Mouse (Mus musculus) megakaryocyte, adult 5-6 weeks (primary cell): ENCODE results near the gene Ubald2. TPM values are rescaled to one million over a fixed set of nuclear protein-coding genes. Genes with fewer than 3 reads are reported as not detected.
"Not testable (repeated sequence)": the region's sequence is repeated elsewhere in the genome, so short reads cannot be mapped to it uniquely, and the experiment has no call there.

Source experiments
- ATAC-seq: 2 replicates; pipeline ENCODE4 v1.8.0; 2016; ENCODE audit warnings: mild to moderate bottlenecking, inconsistent platforms; ENCODE audit not compliant: poor library complexity, severe bottlenecking
- total RNA-seq, 2 experiments: library from RNA; stranded (forward) in 1 of 2; stranded (reverse) in 1 of 2; fragments of 153-499, 151-499 nt in 1 of 2; fragments of 221-1000, 200-1000 nt in 1 of 2; gene quantifications; 2 replicates each; pipeline versions ENCODE4 v1.2.3 to v1.2.4; 2015 to 2017

The Ubald2 gene
- total RNA-seq, 2 experiments from 2014 or later = 64.0 to 112 TPM

- no peak for ATAC-seq
These were observed 22.3 kb downstream of the Ubald2 start for GRCm38 (mm10) chr11:116456234-116456633.

DNA sequence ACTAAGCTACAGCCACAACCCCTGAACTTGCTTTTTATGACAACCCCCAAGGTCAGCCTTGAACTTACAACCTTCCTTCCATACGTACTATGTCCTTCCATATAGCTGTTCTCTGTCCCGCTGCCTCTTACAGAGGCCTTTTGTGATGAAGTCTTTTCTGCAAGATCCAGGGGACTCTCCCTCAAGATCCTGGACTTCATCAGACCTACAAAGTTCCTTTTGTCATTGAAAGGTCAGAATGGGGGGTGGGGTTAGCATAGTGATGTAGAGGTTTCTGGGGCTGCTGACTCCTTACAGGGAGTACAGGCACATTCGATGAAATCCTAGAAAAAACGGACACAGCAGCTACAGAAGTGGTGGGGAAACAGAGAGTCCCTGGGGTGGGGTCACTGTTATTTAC lies 25.9 kb downstream of the Ubald2 start:
- no peak for ATAC-seq

- no peak for ATAC-seq
These were observed 29.4 kb downstream of the Ubald2 start for GRCm38 (mm10) chr11:116463338-116463737.

DNA sequence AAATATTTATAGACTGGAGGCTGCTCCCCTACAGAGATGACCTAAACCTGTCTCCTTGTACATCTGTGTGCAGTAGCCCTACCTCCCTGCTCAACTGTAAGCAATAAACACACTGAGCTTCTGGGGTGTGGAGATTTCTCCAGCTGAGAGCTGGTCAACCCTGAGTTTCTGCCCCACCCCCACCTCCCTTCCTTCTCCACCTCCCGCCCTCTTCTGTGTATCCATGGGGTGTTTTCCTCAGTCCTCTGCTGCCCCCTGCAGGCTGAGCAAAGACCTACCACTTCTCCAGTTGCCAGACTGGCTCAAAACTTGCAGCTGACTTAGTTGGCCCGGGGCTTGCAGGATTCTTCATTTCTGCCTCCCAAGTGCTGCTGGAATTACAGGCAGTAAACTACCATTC lies 29.9 kb downstream of the Ubald2 start:
- ATAC-seq = peak; percentile 97

DNA sequence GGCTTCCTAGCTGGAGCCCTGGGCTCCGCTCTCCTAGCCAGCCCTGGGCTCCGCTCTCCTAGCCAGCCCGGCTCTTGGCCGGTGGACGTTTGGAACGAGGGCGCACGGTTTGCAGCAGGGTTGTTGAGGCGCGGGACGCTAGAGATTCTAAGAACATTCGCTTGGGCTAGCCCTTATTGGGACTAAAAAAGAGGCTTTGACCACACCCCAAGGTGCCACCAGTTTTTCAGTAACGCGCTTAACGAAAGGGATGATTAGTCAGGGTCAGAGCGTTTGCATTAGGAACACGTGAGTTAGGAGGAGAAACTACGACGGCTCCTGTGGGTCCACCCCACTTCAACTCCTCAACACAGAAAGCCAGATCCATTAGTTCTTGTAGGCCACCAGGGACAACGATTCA lies 32.2 kb downstream of the Ubald2 start, which contains the start of gene Qrich2:
Qrich2 (minus strand) TSS at position 101 of the 400 bp plus-strand sequence.
- no peak for ATAC-seq

- not testable (repeated sequence) for ATAC-seq
These were observed 34.4 kb downstream of the Ubald2 start for GRCm38 (mm10) chr11:116468338-116468737.

- ATAC-seq = no peak
These were observed 36.4 kb downstream of the Ubald2 start for GRCm38 (mm10) chr11:116470249-116470648.

DNA sequence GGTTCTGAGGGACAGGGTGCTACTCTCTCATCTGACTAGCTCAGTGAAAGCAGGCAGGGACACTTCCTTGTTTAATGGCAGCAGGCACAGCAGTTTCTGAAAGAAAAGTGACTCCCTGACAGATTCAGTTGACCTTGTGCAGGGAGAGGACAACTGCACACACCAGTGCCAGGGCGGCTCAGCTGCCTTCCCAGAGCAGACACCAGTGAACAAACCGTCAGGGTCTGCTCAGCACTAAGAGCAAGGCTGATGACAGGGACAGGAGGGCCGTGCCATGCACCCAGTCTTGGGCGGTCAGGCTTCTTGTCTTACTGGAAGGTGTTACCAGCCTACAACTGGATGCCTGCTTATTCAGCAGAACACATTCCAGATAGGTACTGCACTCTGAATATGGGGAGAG lies 37.0 kb downstream of the Ubald2 start:
- no peak for ATAC-seq

DNA sequence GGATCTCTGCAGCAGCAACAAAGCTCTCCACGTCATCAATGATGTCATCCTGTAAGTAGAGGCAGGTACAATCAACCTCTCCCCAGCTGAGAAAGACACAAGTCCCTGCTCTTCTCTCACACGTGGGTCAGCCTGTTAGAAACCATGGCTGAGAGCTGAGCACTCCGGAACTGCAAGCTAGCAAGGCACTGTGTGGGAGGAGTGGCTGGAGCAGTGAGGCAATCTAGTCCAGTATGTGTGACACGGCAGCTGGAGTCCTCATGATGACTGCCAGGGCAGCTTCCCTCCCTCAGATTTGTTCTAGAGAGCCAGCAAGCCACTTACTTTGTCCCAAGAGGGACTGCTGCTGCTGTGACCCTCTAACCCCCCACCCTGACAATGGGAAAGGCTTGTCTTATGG lies 38.4 kb downstream of the Ubald2 start:
- no peak for ATAC-seq

DNA sequence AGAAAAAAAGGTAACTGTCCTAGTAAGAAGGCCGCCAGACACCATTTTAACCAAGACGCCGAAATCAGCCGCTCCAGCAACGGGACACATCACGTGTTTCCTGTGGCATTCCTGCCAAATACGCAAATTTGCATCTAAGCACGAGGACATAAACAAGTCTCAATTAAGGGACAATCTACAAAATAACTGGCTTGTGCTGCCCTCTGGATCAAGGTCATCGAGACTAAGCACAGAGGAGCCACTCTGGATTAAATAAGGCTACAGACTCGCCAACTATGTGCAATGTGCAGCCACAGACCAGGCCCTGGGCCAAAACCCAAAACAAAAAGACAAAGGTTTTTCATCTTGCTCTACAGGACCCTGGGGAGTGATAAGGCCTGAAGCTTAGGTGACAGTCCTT lies 42.1 kb downstream of the Ubald2 start:
- no peak for ATAC-seq

- ATAC-seq = no peak
These were observed 42.8 kb downstream of the Ubald2 start for GRCm38 (mm10) chr11:116476696-116477095.

- ATAC-seq = no peak
These were observed 43.4 kb downstream of the Ubald2 start for GRCm38 (mm10) chr11:116477160-116477759.

DNA sequence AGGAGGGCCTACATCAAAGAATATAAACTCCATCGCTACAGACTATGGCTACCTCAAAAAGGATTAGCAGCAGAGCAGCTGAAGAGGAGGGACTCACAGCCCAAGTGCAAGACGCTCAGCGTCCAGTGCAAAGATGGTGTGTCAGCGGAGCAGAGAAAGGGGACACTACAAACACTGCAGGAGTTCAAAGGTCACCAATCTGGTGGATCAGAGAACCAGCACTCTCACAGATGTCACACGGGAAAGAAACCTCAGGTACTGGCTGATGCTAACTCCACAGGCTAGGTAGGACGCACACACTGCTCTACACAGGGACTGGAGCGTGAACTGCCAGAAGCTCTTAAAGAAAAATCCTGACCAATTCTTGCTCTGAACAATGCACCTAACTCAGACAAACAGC lies 45.1 kb downstream of the Ubald2 start:
- no peak for ATAC-seq

DNA sequence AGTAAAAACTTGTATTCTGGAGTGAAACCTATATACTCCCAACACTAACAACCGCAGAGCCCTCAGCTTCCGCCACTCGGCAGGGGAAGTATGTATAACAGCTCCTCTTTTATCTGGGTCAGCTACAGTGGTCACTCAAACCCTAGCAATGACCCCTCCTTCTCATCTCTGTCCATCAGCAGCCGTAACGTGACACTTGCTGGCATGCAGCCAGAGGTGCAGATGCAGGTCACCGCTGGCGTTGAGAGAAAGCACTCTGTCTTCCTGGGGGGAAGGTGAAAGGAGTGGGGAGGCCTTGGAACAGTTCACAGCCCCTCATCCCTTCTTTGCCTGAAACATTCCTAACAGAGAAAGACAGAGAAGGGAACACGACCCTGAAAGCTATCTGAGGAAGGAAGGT lies 45.9 kb downstream of the Ubald2 start:
- no peak for ATAC-seq

- ATAC-seq = no peak
These were observed 47.1 kb downstream of the Ubald2 start for GRCm38 (mm10) chr11:116480975-116481374.

DNA sequence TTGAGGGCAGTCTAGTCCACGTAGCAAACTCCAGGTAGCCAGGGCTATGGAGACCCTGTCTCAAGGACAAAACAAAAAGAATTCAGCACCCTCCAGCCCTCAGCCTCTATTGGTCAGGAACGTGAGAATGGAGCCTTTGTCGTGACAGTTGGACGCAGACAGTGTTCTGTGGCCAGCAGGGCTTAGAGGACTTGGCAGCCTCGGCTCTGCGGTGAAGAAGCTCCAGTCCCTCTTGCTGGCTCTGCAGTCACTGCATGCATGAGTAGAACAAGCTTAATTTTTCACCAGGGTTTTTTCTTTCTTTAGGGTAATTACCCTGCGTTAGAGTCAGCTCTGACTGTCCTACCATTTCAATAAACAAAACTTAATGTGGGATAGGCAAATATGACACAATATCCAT lies 47.9 kb downstream of the Ubald2 start:
- no peak for ATAC-seq

GRCm38 (mm10) chr11:116484261-116484660 lies 50.4 kb downstream of the Ubald2 start:
- no peak for ATAC-seq

- no peak for ATAC-seq
These were observed 54.3 kb downstream of the Ubald2 start for GRCm38 (mm10) chr11:116488207-116488606.

Other genes with a start within 250 kb of the Ubald2 start
- 58.5 and 63.9 TPM in 2 replicates for gene Ten1, start 235.2 kb upstream of the Ubald2 start, total RNA-seq (2015)
- 21.4 and 27.2 TPM in 2 replicates for gene Ten1, start 235.2 kb upstream of the Ubald2 start, total RNA-seq (2017)
- 15.1 and 18.3 TPM in 2 replicates for gene Acox1, start 235.0 kb upstream of the Ubald2 start, total RNA-seq (2015)
- gene Acox1, start 235.0 kb upstream of the Ubald2 start, total RNA-seq (2017) = 18.6 and 19.7 TPM in 2 replicates
- 0.11 TPM in 1 of 2 replicates, not detected in the other for gene Evpl, start 196.0 kb upstream of the Ubald2 start, total RNA-seq (2015)
- gene Evpl, start 196.0 kb upstream of the Ubald2 start, total RNA-seq (2017) = 0.24 and 0.37 TPM in 2 replicates
- 17.4 and 21.0 TPM in 2 replicates for gene Srp68, start 159.9 kb upstream of the Ubald2 start, total RNA-seq (2015)
- 17.8 and 19.3 TPM in 2 replicates for gene Srp68, start 159.9 kb upstream of the Ubald2 start, total RNA-seq (2017)
- not detected in 2 replicates for gene Galr2, start 153.2 kb upstream of the Ubald2 start, total RNA-seq (2015)
- 0.07 TPM in 1 of 2 replicates, not detected in the other for gene Galr2, start 153.2 kb upstream of the Ubald2 start, total RNA-seq (2017)
- 29.2 and 34.8 TPM in 2 replicates for gene Exoc7, start 126.9 kb upstream of the Ubald2 start, total RNA-seq (2015)
- gene Exoc7, start 126.9 kb upstream of the Ubald2 start, total RNA-seq (2017) = 20.3 and 27.3 TPM in 2 replicates
- not detected in 2 replicates for gene Foxj1, start 98.7 kb upstream of the Ubald2 start, total RNA-seq (2015)
- gene Foxj1, start 98.7 kb upstream of the Ubald2 start, total RNA-seq (2017) = not detected in 2 replicates
- gene Rnf157, start 21.1 kb upstream of the Ubald2 start, total RNA-seq (2015) = 6.2 and 7.0 TPM in 2 replicates
- gene Rnf157, start 21.1 kb upstream of the Ubald2 start, total RNA-seq (2017) = 5.7 and 7.1 TPM in 2 replicates
- not detected in 2 replicates for gene Qrich2, start 32.1 kb downstream of the Ubald2 start, total RNA-seq (2015)
- gene Qrich2, start 32.1 kb downstream of the Ubald2 start, total RNA-seq (2017) = 0.18 and 0.65 TPM in 2 replicates
- 28.6 and 32.6 TPM in 2 replicates for gene Prpsap1, start 60.1 kb downstream of the Ubald2 start, total RNA-seq (2015)
- 19.2 and 34.6 TPM in 2 replicates for gene Prpsap1, start 60.1 kb downstream of the Ubald2 start, total RNA-seq (2017)
- 0.60 and 2.2 TPM in 2 replicates for gene Sphk1, start 96.8 kb downstream of the Ubald2 start, total RNA-seq (2015)
- 1.7 and 2.1 TPM in 2 replicates for gene Sphk1, start 96.8 kb downstream of the Ubald2 start, total RNA-seq (2017)
- 2.9 and 6.6 TPM in 2 replicates for gene Ube2o, start 147.4 kb downstream of the Ubald2 start, total RNA-seq (2015)
- 4.8 and 7.7 TPM in 2 replicates for gene Ube2o, start 147.4 kb downstream of the Ubald2 start, total RNA-seq (2017)
- gene Aanat, start 152.3 kb downstream of the Ubald2 start, total RNA-seq (2015) = not detected in 2 replicates
- not detected in 2 replicates for gene Aanat, start 152.3 kb downstream of the Ubald2 start, total RNA-seq (2017)
- gene Rhbdf2, start 192.9 kb downstream of the Ubald2 start, total RNA-seq (2015) = 20.9 and 21.8 TPM in 2 replicates
- 16.2 TPM in 2 replicates for gene Rhbdf2, start 192.9 kb downstream of the Ubald2 start, total RNA-seq (2017)
- 0.80 TPM in 1 of 2 replicates, not detected in the other for gene Prcd, start 219.4 kb downstream of the Ubald2 start, total RNA-seq (2015)
- not detected in 2 replicates for gene Prcd, start 219.4 kb downstream of the Ubald2 start, total RNA-seq (2017)
- not detected in 2 replicates for gene Cygb, start 220.2 kb downstream of the Ubald2 start, total RNA-seq (2015)
- not detected in 2 replicates for gene Cygb, start 220.2 kb downstream of the Ubald2 start, total RNA-seq (2017)